Mouse (Mus musculus): Measurements from ENCODE around the gene Eloa.

- TF ChIP-seq CTCF (IDR thresholded peaks at IDR 0.05; ENCODE audit: extremely low read depth, insufficient read depth, low read length) (no peak), POLR2A (IDR thresholded peaks at IDR 0.05; ENCODE audit: extremely low read depth, insufficient read depth, low read length) (no peak)
Observed at GRCm38 (mm10) chr4:135986301-135986942, 35.1 kb downstream of the Eloa start.
